Mouse (Mus musculus) neural tube, embryonic 11.5 days (tissue): ENCODE measurements around the gene Ttc41. TPM values are rescaled to one million over a fixed set of nuclear protein-coding genes. Genes with fewer than 3 reads are reported as not detected.

Experiments
- ATAC-seq: fragments of 200-750 bp; cut with Nextera tagmentation; 2 replicates; pipeline ENCODE4 v1.8.0; 2017; ENCODE audit warnings: moderate number of reproducible peaks, mild to moderate bottlenecking, moderate TSS enrichment, moderate library complexity; ENCODE audit not compliant: insufficient read depth, low FRiP score, low TSS enrichment
- DNase-seq: peaks from one replicate; pipeline ENCODE4 v3.0.0-alpha.2; 2015; ENCODE audit warnings: low spot score
- H3K27ac ChIP-seq: fragments of 300-500 bp; sonication (generic); 2 replicates; pipeline ENCODE4 v1.5.1; 2014; ENCODE audit warnings: low read depth, mild to moderate bottlenecking, low read length
- H3K27me3 ChIP-seq: fragments of 300-500 bp; sonication (generic); 2 replicates; pipeline ENCODE4 v1.6.1; 2014; ENCODE audit warnings: mild to moderate bottlenecking, low read length, mixed read lengths; ENCODE audit not compliant: control insufficient read depth, insufficient read depth
- H3K36me3 ChIP-seq: fragments of 300-500 bp; sonication (generic); 2 replicates; pipeline ENCODE4 v1.6.1; 2014; ENCODE audit warnings: mild to moderate bottlenecking, low read length, moderate library complexity, mixed read lengths; ENCODE audit not compliant: control insufficient read depth, insufficient read depth
- H3K4me1 ChIP-seq: fragments of 300-500 bp; sonication (generic); 2 replicates; pipeline ENCODE4 v1.6.1; 2014; ENCODE audit warnings: low read length, mixed read lengths; ENCODE audit not compliant: control insufficient read depth, insufficient read depth
- H3K4me2 ChIP-seq: fragments of 300-500 bp; sonication (generic); 2 replicates; pipeline ENCODE4 v1.6.1; 2014; ENCODE audit warnings: low read depth, mild to moderate bottlenecking, moderate library complexity
- H3K4me3 ChIP-seq: fragments of 300-500 bp; sonication (generic); 2 replicates; pipeline ENCODE4 v1.5.1; 2014; ENCODE audit warnings: low read depth, low read length
- H3K9ac ChIP-seq: fragments of 300-500 bp; sonication (generic); 2 replicates; pipeline ENCODE4 v1.6.1; 2014; ENCODE audit warnings: mild to moderate bottlenecking, low read length
- H3K9me3 ChIP-seq: fragments of 300-500 bp; sonication (generic); 2 replicates; pipeline ENCODE4 v1.6.1; 2016; ENCODE audit warnings: low read length; ENCODE audit not compliant: control insufficient read depth
- WGBS: fragments of 180-500 bp; shearing (Covaris S2); extraction: QIAGEN DNeasy Blood & Tissue Kit; methylation state at CpG from one replicate; pipeline ENCODE4 v1.1.7; 2014; 5-methylcytosine and 5-hydroxymethylcytosine counted together
- microRNA-seq: library from miRNA; unstranded; fragments of <30 nt; microRNA quantifications from one replicate; pipeline ENCODE4, GENCODE M21; 2016
- polyA plus RNA-seq: library from polyadenylated mRNA; unstranded; fragments of >200 nt; fragmentation: Nextera tagmentation; extraction: Ambion mirVana; gene quantifications from 2 replicates; pipeline ENCODE4 v1.2.1, GENCODE M21; 2014

Ttc41 gene
- polyA plus RNA-seq, 1 experiment from 2014 or later, result 2.3 TPM

- Histone ChIP-seq H3K27me3 (no peaks in the 10 kb centered on the region), H3K4me3 (no peak overlapping the region), H3K4me2 (no peak overlapping the region), H3K9me3 (no peaks in the 10 kb centered on the region), H3K27ac (peak overlapping the region; percentile 27; the same call in 1 of the 2 replicates), H3K4me1 (peaks cover 8% of the 10 kb centered on the region; the same call in 1 of the 2 replicates), H3K9ac (no peak overlapping the region), H3K36me3 (no peaks in the 10 kb centered on the region)
- peak; percentile 55 for ATAC-seq
- WGBS, result 22% methylated on average over 8 of the region's 8 CpGs
- DNase-seq, result peak; percentile 24
Measured at GRCm38 (mm10) chr10:86819649-86820165, 114.1 kb downstream of the Ttc41 start.

GRCm38 (mm10) chr10:86821014-86821413, 115.4 kb downstream of the Ttc41 start:
- Histone ChIP-seq H3K4me1 (peaks cover 8% of the 10 kb centered on the region; the same call in 1 of the 2 replicates), H3K4me2 (no peak overlapping the region), H3K9me3 (no peaks in the 10 kb centered on the region), H3K27me3 (no peaks in the 10 kb centered on the region), H3K4me3 (no peak overlapping the region), H3K9ac (no peak overlapping the region), H3K36me3 (no peaks in the 10 kb centered on the region), H3K27ac (no peak overlapping the region)
- DNase-seq (no peak), ATAC-seq (no peak)
- 85% methylated on average over 7 of the region's 7 CpGs for WGBS

GRCm38 (mm10) chr10:86824093-86824492, 118.5 kb downstream of the Ttc41 start:
- no peak for DNase-seq
- ATAC-seq, result no peak
- H3K27ac ChIP-seq, result no peak overlapping the region
- peaks cover 8% of the 10 kb centered on the region; the same call in 1 of the 2 replicates for H3K4me1 ChIP-seq
- H3K9ac ChIP-seq, result no peak overlapping the region
- no peaks in the 10 kb centered on the region for H3K27me3 ChIP-seq
- H3K4me2 ChIP-seq, result no peak overlapping the region
- 80% methylated on average over 6 of the region's 6 CpGs for WGBS
- H3K4me3 ChIP-seq, result no peak overlapping the region
- no peaks in the 10 kb centered on the region for H3K36me3 ChIP-seq
- no peaks in the 10 kb centered on the region for H3K9me3 ChIP-seq

GRCm38 (mm10) chr10:86824871-86825270, 119.3 kb downstream of the Ttc41 start:
- no peaks in the 10 kb centered on the region for H3K36me3 ChIP-seq
- 62% methylated on average over 14 of the region's 14 CpGs for WGBS
- no peaks in the 10 kb centered on the region for H3K9me3 ChIP-seq
- DNase-seq (no peak), ATAC-seq (peak; percentile 41; the same call in 1 of the 2 replicates)
- peaks cover under 1% of the 10 kb centered on the region; the same call in 1 of the 2 replicates for H3K4me1 ChIP-seq
- H3K27ac ChIP-seq, result no peak overlapping the region
- no peak overlapping the region for H3K9ac ChIP-seq
- H3K4me3 ChIP-seq, result no peak overlapping the region
- no peak overlapping the region for H3K4me2 ChIP-seq
- no peaks in the 10 kb centered on the region for H3K27me3 ChIP-seq

- Histone ChIP-seq H3K36me3 (no peaks in the 10 kb centered on the region), H3K4me2 (no peak overlapping the region), H3K9ac (no peak overlapping the region), H3K27ac (no peak overlapping the region), H3K27me3 (no peaks in the 10 kb centered on the region), H3K4me3 (no peak overlapping the region), H3K9me3 (no peaks in the 10 kb centered on the region), H3K4me1 (no peaks in the 10 kb centered on the region)
- ATAC-seq (no peak), DNase-seq (no peak)
- whole genome bisulfite sequencing, result 95% methylated on average over 10 of the region's 10 CpGs
Measured at GRCm38 (mm10) chr10:86825871-86826522, 120.4 kb downstream of the Ttc41 start.

Small RNA genes within 50 kb of the gene (microRNA-seq; reads per million reads assigned to microRNA genes)
- gene Gm25745, result not detected

Other genes with a start within 250 kb of the Ttc41 start
- 4.4 and 4.5 TPM in 2 replicates for gene Syn3, start 206.9 kb upstream of the Ttc41 start, polyA plus RNA-seq
- 487 and 513 TPM in 2 replicates for gene Hsp90b1, start 302 bp upstream of the Ttc41 start, polyA plus RNA-seq
- not detected in 2 replicates for gene Gm49358, start 58.2 kb downstream of the Ttc41 start, polyA plus RNA-seq
- gene Nt5dc3, start 73.2 kb downstream of the Ttc41 start, polyA plus RNA-seq, result 2.2 and 2.6 TPM in 2 replicates